Mouse (Mus musculus): ENCODE measurements around the gene Mettl25. TPM values are rescaled to one million over a fixed set of nuclear protein-coding genes. Genes with fewer than 3 reads are reported as not detected.
A peak's percentile ranks its signal among the peaks of the same experiment; 100 is the strongest.

Gene Mettl25
- polyA plus RNA-seq, 1 experiment from 2014 or later: 11.2 TPM

DNA sequence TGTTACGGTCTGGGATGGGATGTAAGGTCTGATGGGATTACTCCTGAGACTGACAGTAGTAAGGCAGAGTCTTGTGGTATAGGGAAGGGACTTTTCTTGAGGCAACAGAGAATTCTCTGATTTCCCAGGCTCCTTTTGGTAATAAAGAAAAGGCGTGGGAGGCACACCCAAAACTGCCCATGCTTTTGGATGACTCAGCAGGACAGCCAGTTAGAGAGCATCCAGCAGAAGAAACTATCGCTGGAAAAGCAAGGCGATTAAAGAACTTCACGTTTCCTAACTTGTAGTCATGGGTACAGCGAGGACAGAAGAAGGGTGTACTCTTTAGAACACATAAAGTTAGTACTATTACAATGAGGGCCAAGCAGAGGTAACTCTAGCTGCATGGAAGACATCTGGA is 39.0 kb downstream of the Mettl25 start:
- no peak overlapping the region for H3K4me2 ChIP-seq (ENCODE audit: low read depth, low read length)
- WGBS: 93% methylated on average over 6 of the region's 6 CpGs
- H3K9ac ChIP-seq (ENCODE audit: low read depth, low read length): no peak overlapping the region
- H3K9me3 ChIP-seq (ENCODE audit: control insufficient read depth, low read length): no peaks in the 10 kb centered on the region
- no peaks in the 10 kb centered on the region for H3K36me3 ChIP-seq (ENCODE audit: control insufficient read depth, insufficient read depth, low read length)
- ATAC-seq (ENCODE audit: low read depth) (no peak), DNase-seq (ENCODE audit: low spot score) (no peak)
- no peaks in the 10 kb centered on the region for H3K4me1 ChIP-seq (ENCODE audit: control insufficient read depth, insufficient read depth, low read length)
- H3K27me3 ChIP-seq (replicated peaks; ENCODE audit: control insufficient read depth, insufficient read depth, low read length): no peaks in the 10 kb centered on the region
- H3K27ac ChIP-seq (replicated peaks; ENCODE audit: low read depth, low read length): no peak overlapping the region
- H3K4me3 ChIP-seq (ENCODE audit: low read depth, low read length): no peak overlapping the region

DNA sequence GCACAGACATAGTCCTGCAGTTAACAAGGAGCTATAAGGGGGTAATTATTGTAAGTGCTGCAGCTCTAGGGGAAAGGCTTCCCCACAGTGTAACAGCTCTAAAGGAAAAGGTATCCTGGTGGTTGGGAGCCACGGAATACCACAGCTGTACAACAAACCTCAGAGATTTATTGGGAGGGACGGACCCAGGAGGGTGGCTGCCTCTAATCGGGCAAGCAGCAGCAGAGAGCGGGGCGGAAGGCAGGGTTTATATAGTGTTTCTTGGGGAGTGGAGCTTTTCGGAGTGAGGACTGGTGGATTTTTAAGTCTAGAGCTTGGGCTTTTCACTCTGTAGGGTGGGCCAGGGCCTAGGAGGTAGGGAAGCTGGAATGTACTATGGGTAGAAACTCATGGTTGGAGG is 40.0 kb downstream of the Mettl25 start:
- WGBS: 65% methylated on average over 6 of the region's 6 CpGs
- Histone ChIP-seq H3K4me3 (ENCODE audit: low read depth, low read length) (no peak overlapping the region), H3K4me2 (ENCODE audit: low read depth, low read length) (no peak overlapping the region), H3K4me1 (ENCODE audit: control insufficient read depth, insufficient read depth, low read length) (no peaks in the 10 kb centered on the region), H3K36me3 (ENCODE audit: control insufficient read depth, insufficient read depth, low read length) (no peaks in the 10 kb centered on the region), H3K27me3 (replicated peaks; ENCODE audit: control insufficient read depth, insufficient read depth, low read length) (no peaks in the 10 kb centered on the region), H3K9ac (ENCODE audit: low read depth, low read length) (no peak overlapping the region), H3K9me3 (ENCODE audit: control insufficient read depth, low read length) (no peaks in the 10 kb centered on the region), H3K27ac (replicated peaks; ENCODE audit: low read depth, low read length) (no peak overlapping the region)
- ATAC-seq (ENCODE audit: low read depth) (no peak), DNase-seq (ENCODE audit: low spot score) (no peak)

DNA sequence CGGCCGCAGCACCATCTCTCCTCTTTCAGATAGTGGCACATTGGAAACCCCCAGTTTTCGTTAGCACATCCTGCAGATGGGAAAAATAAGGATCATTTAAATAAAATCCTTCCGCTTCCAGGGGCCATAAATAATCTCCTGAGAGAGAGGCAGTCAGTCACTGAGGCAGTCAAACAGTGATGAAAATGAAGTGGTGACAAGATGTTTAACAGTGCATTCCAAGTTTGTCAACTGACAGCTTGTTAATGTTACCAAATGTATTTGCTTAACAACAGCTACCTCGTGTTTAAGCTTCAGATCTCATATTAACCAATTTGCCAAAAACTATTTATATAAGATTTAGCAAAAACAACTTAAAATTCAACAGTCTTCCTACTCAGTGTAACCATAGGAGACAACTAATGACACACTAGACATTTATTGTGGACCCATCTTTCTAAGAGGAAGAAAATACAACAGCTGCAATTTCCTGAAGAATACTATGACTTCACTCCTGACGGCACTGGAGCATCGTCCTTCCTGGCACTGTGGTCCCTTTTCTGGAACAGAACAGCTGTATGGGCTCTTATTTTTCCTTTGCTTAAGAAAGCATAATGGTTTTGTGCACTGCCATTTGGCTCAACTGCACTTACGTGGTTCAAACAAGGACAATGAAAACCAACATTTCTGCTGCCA is 43.8 kb downstream of the Mettl25 start:
- H3K4me1 ChIP-seq (ENCODE audit: control insufficient read depth, insufficient read depth, low read length): no peaks in the 10 kb centered on the region
- H3K9me3 ChIP-seq (ENCODE audit: control insufficient read depth, low read length): no peaks in the 10 kb centered on the region
- WGBS: 72% methylated on average over 8 of the region's 8 CpGs
- H3K4me2 ChIP-seq (ENCODE audit: low read depth, low read length): no peak overlapping the region
- H3K9ac ChIP-seq (ENCODE audit: low read depth, low read length): no peak overlapping the region
- H3K27me3 ChIP-seq (replicated peaks; ENCODE audit: control insufficient read depth, insufficient read depth, low read length): no peaks in the 10 kb centered on the region
- H3K4me3 ChIP-seq (ENCODE audit: low read depth, low read length): no peak overlapping the region
- H3K36me3 ChIP-seq (ENCODE audit: control insufficient read depth, insufficient read depth, low read length): 0 out of 2 replicates have a peak, but pooled peaks cover 4% of the 10 kb centered on the region
- H3K27ac ChIP-seq (replicated peaks; ENCODE audit: low read depth, low read length): no peak overlapping the region
- DNase-seq (ENCODE audit: low spot score) (no peak), ATAC-seq (ENCODE audit: low read depth) (no peak)

DNA sequence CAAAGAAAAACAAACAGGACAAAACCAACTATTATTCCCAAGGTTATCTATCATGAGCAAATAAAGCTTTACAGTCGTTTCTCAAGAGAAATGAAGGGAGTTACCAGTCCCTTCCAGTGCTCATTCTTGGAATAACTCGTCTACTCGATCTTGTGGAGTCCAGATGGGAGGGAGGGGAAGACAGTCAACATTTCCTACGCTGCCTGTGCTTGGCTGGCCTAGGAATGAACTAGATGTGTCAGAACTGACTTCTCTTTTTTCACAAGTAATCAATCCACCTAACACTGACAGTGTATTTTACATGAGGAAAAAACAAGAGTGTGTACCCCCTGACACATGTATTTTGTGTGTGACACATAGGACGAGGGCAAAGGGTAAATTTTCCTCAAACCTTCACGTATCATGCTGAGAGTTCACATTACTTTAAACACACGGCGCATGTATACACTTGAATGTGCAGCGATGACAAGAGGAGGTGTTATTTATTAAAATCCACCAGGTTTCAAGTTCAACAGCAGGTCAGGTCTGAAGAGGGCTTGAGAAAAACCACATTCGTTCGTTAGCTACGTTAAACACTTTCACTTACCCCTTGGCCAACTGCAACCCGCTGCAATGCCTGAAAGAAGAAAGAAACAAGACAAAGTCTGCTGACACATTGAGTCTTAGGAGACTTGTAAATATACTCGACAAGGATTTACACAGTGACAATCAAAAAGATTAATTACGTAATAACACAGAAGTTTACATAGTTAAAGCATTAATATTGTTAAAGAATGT is 47.2 kb downstream of the Mettl25 start:
- ATAC-seq (ENCODE audit: low read depth) (no peak), DNase-seq (ENCODE audit: low spot score) (no peak)
- H3K4me1 ChIP-seq (ENCODE audit: control insufficient read depth, insufficient read depth, low read length): no peaks in the 10 kb centered on the region
- 69% methylated on average over 15 of the region's 15 CpGs for WGBS
- H3K9me3 ChIP-seq (ENCODE audit: control insufficient read depth, low read length): no peaks in the 10 kb centered on the region
- H3K4me2 ChIP-seq (ENCODE audit: low read depth, low read length): no peak overlapping the region
- H3K9ac ChIP-seq (ENCODE audit: low read depth, low read length): no peak overlapping the region
- H3K36me3 ChIP-seq (ENCODE audit: control insufficient read depth, insufficient read depth, low read length): 0 out of 2 replicates have a peak, but pooled peaks cover 4% of the 10 kb centered on the region
- H3K27me3 ChIP-seq (replicated peaks; ENCODE audit: control insufficient read depth, insufficient read depth, low read length): no peaks in the 10 kb centered on the region
- H3K27ac ChIP-seq (replicated peaks; ENCODE audit: low read depth, low read length): no peak overlapping the region
- no peak overlapping the region for H3K4me3 ChIP-seq (ENCODE audit: low read depth, low read length)

DNA sequence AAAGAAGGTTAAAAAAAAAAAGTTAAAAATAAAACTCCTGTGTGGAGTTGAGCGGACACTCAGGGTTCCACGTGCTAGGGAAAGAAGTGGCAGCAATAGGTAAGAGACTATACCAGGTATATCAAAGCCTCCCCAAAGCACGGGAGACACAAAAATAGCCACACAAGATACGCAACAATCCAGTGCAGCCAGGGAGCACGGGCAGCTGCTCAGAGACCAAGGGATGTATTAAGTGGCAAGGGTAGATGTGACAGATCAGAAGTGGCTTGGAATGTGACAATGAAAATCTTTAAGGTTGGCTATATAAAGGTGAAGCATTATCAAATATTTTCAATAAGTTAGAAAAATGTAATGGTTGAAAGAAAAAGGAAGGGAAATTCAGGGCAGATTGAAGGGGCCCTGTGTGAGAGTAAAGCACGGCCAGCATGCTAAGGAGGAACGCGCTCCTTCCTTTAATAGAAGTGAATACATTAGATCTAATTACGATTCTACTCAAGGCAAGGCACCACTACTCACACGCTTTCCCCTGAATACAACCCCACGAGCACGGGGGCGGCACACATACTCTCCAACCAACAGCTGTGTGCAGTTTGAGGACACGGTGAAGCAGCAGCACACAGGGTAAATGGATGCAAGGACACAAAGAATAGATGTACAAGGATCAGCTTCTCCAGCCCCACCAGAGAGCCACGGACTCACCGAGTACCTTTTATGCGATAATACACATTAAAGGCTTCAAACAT is 52.3 kb downstream of the Mettl25 start:
- Histone ChIP-seq H3K27me3 (replicated peaks; ENCODE audit: control insufficient read depth, insufficient read depth, low read length) (no peaks in the 10 kb centered on the region), H3K27ac (replicated peaks; ENCODE audit: low read depth, low read length) (no peak overlapping the region), H3K4me2 (ENCODE audit: low read depth, low read length) (no peak overlapping the region), H3K4me3 (ENCODE audit: low read depth, low read length) (no peak overlapping the region), H3K9me3 (ENCODE audit: control insufficient read depth, low read length) (no peaks in the 10 kb centered on the region), H3K4me1 (ENCODE audit: control insufficient read depth, insufficient read depth, low read length) (no peaks in the 10 kb centered on the region), H3K36me3 (ENCODE audit: control insufficient read depth, insufficient read depth, low read length) (0 out of 2 replicates have a peak, but pooled peaks cover 7% of the 10 kb centered on the region), H3K9ac (ENCODE audit: low read depth, low read length) (no peak overlapping the region)
- WGBS: 86% methylated on average over 17 of the region's 17 CpGs
- DNase-seq (ENCODE audit: low spot score) (no peak), ATAC-seq (ENCODE audit: low read depth) (no peak)

DNA sequence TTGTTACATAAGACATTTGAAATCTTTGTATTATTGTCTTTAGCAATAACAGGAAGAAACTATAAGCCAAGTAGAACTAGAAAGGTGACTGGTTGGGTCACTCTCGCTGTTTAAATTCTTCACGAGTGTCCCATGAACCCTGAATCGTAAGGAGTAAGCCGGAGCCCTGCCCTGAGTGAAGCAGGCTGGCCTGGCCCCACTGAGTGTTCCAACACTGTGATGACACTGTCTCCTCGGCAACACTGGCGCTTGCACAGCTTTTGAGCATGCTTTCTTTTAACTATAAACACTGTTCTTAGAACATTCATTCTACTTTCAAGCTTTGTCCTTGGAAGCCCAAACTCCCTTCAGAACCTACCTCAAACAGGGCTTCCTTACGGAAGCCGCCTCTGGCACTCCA is 57.4 kb downstream of the Mettl25 start:
- Histone ChIP-seq H3K36me3 (ENCODE audit: control insufficient read depth, insufficient read depth, low read length) (0 out of 2 replicates have a peak, but pooled peaks cover 5% of the 10 kb centered on the region), H3K4me3 (ENCODE audit: low read depth, low read length) (no peak overlapping the region), H3K4me1 (ENCODE audit: control insufficient read depth, insufficient read depth, low read length) (no peaks in the 10 kb centered on the region), H3K9ac (ENCODE audit: low read depth, low read length) (no peak overlapping the region), H3K27ac (replicated peaks; ENCODE audit: low read depth, low read length) (no peak overlapping the region), H3K4me2 (ENCODE audit: low read depth, low read length) (no peak overlapping the region), H3K9me3 (ENCODE audit: control insufficient read depth, low read length) (no peaks in the 10 kb centered on the region), H3K27me3 (replicated peaks; ENCODE audit: control insufficient read depth, insufficient read depth, low read length) (no peaks in the 10 kb centered on the region)
- 85% methylated on average over 8 of the region's 8 CpGs for WGBS
- ATAC-seq (ENCODE audit: low read depth) (no peak), DNase-seq (ENCODE audit: low spot score) (no peak)

DNA sequence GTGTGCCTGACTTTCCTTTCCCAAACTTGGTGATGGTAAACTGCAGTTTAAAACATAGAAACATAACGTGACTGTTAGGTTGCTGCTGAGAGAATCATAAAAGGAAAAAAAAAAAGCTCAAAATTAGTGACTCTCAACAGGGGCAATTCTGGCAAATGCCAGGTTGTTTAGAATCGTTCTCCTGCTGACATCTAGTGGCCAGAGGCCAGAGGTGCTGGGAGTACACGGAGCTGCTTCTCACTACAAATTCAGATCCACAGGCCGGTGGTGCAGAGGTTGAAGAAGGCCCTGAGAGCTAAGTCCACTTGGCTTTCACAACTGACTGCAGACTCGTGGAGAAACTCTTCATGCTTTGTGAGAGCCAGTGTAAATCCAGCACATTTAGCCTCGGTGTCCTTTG is 66.8 kb downstream of the Mettl25 start:
- Histone ChIP-seq H3K27me3 (replicated peaks; ENCODE audit: control insufficient read depth, insufficient read depth, low read length) (no peaks in the 10 kb centered on the region), H3K4me2 (ENCODE audit: low read depth, low read length) (no peak overlapping the region), H3K36me3 (ENCODE audit: control insufficient read depth, insufficient read depth, low read length) (no peaks in the 10 kb centered on the region), H3K4me3 (ENCODE audit: low read depth, low read length) (no peak overlapping the region), H3K9me3 (ENCODE audit: control insufficient read depth, low read length) (no peaks in the 10 kb centered on the region), H3K27ac (replicated peaks; ENCODE audit: low read depth, low read length) (no peak overlapping the region), H3K4me1 (ENCODE audit: control insufficient read depth, insufficient read depth, low read length) (no peaks in the 10 kb centered on the region), H3K9ac (ENCODE audit: low read depth, low read length) (no peak overlapping the region)
- DNase-seq (ENCODE audit: low spot score) (peak; percentile 85), ATAC-seq (ENCODE audit: low read depth) (peak; percentile 89)
- 11% methylated on average over 6 of the region's 6 CpGs for WGBS

DNA sequence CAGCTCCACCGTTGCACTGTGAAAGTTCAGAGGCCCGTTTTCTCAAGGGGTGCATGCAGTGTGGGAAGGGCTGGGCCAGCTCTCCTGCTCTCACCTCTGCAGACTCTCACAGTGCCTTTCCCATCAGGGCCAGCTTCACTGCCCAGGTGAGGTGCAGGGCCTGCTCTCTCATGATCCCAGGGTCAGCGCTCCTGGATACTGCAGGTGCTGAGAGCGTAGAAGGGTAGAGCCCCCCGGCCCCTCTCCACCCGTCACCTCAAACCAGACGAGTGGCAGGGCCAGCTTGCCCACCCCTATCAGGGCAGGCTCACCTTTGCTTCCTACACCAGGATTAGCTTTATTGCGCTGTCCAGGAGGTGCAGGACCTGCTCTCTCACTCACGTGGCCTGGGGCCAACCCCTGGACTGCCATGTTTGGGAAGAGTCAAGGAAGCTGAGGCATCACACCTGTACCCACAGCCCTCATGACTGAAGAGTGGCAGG is 68.3 kb downstream of the Mettl25 start:
- DNase-seq (ENCODE audit: low spot score) (no peak), ATAC-seq (ENCODE audit: low read depth) (no peak; the same call in 1 of the 2 replicates)
- Histone ChIP-seq H3K4me1 (ENCODE audit: control insufficient read depth, insufficient read depth, low read length) (no peaks in the 10 kb centered on the region), H3K9me3 (ENCODE audit: control insufficient read depth, low read length) (no peaks in the 10 kb centered on the region), H3K4me3 (ENCODE audit: low read depth, low read length) (no peak overlapping the region), H3K27ac (replicated peaks; ENCODE audit: low read depth, low read length) (no peak overlapping the region), H3K36me3 (ENCODE audit: control insufficient read depth, insufficient read depth, low read length) (no peaks in the 10 kb centered on the region), H3K4me2 (ENCODE audit: low read depth, low read length) (no peak overlapping the region), H3K27me3 (replicated peaks; ENCODE audit: control insufficient read depth, insufficient read depth, low read length) (no peaks in the 10 kb centered on the region), H3K9ac (ENCODE audit: low read depth, low read length) (no peak overlapping the region)
- WGBS: 94% methylated on average over 9 of the region's 9 CpGs

Measured in embryonic facial prominence, embryonic 14.5 days (tissue).